Mouse (Mus musculus): ENCODE measurements around the gene Cypt2. TPM values are rescaled to one million over a fixed set of nuclear protein-coding genes. Genes with fewer than 3 reads are reported as not detected.

The Cypt2 gene
- not detected in 2 replicates for polyA plus RNA-seq (2012; rRNA removed)

GRCm38 (mm10) chrX:105499472-105499871 is at the start of gene Cypt2:
Cypt2 (plus strand) TSS chrX:105499772.

All from central nervous system, embryonic 14 days (tissue).